Mouse (Mus musculus) embryonic facial prominence, embryonic 15.5 days (tissue): Measurements from ENCODE around the gene Nhlrc1. TPM values are rescaled to one million over a fixed set of nuclear protein-coding genes. Genes with fewer than 3 reads are reported as not detected.
A peak's percentile ranks its signal among the peaks of the same experiment; 100 is the strongest.

Experiments
- ATAC-seq: fragments of 200-750 bp; cut with Nextera tagmentation; 2 replicates; pipeline ENCODE4 v1.8.0; 2017; ENCODE audit warnings: low read depth, moderate TSS enrichment; ENCODE audit not compliant: insufficient number of reproducible peaks, low FRiP score, low TSS enrichment
- H3K27ac ChIP-seq: fragments of 300-500 bp; sonication (generic); replicated peaks from 2 replicates; pipeline ENCODE4 v1.5.1; 2015; ENCODE audit warnings: mild to moderate bottlenecking, inconsistent platforms
- H3K27me3 ChIP-seq: fragments of 300-500 bp; sonication (generic); 2 replicates; pipeline ENCODE4 v1.6.1; 2015; ENCODE audit warnings: inconsistent platforms
- H3K36me3 ChIP-seq: fragments of 300-500 bp; sonication (generic); 2 replicates; pipeline ENCODE4 v1.6.1; 2015; ENCODE audit warnings: mild to moderate bottlenecking, inconsistent platforms
- H3K4me1 ChIP-seq: fragments of 300-500 bp; sonication (generic); 2 replicates; pipeline ENCODE4 v1.6.1; 2015; ENCODE audit warnings: inconsistent platforms
- H3K4me2 ChIP-seq: fragments of 300-500 bp; sonication (generic); replicated peaks from 2 replicates; pipeline ENCODE4 v1.6.1; 2015; ENCODE audit warnings: mild to moderate bottlenecking, inconsistent platforms
- H3K4me3 ChIP-seq: fragments of 300-500 bp; sonication (generic); replicated peaks from 2 replicates; pipeline ENCODE4 v1.5.1; 2015; ENCODE audit warnings: mild to moderate bottlenecking, inconsistent platforms
- H3K9ac ChIP-seq: fragments of 300-500 bp; sonication (generic); 2 replicates; pipeline ENCODE4 v1.6.1; 2015; ENCODE audit warnings: inconsistent platforms
- H3K9me3 ChIP-seq: fragments of 300-500 bp; sonication (generic); replicated peaks from 2 replicates; pipeline ENCODE4 v1.6.1; 2016; ENCODE audit warnings: inconsistent platforms
- WGBS: fragments of 180-500 bp; shearing (Covaris S2); methylation state at CpG from one replicate; pipeline ENCODE4 v1.1.7; 2015; 5-methylcytosine and 5-hydroxymethylcytosine counted together
- polyA plus RNA-seq: library from polyadenylated mRNA; unstranded; fragments of >200 nt; fragmentation: Nextera tagmentation; extraction: Ambion mirVana; gene quantifications from 2 replicates; pipeline ENCODE4 v1.2.1, GENCODE M21; 2015

The Nhlrc1 gene
- polyA plus RNA-seq, 1 experiment from 2014 or later, result 5.9 TPM

DNA sequence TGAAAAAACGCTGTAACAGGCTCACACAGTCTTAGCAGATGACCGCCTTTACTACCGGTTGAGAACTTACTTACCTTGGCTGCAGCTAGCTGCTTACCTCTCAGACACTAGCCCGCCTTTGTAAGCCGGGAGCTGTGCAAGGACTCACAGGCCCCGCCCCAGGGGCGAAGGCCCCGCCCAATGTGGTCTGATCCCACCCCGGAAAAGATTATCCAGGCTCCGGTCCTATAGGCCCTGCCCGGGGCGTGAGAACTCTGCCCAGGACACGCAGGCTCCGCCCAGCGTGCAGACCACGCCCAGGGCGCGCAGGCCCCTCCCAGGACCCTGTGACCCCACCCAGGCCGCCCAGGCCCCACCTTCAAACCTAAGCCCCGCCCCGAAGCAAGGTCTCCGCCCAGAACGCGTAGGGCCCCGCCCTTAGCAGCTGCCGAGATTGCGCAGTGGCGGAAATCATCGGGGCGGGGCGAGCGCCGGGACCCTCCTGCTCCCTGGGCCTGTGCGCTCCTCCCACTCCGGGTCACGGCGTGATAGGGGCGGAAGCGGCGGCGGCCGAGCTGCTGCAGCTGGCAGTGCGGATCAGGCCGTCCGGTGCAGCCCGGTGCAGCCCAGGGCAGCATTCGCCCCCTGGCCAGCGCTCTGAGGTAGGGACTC lies 28.5 kb upstream of the Nhlrc1 start, which contains the start of gene Kdm1b:
Gene Kdm1b, plus strand, starts transcription at position 470 of the 651 bp plus-strand sequence.
- Histone ChIP-seq H3K36me3 (no peaks in the 10 kb centered on the region), H3K4me2 (peak within 1 kb of the TSS; percentile 99), H3K4me1 (peaks cover 13% of the 10 kb centered on the region), H3K4me3 (peak within 1 kb of the TSS; percentile 88), H3K27ac (peak within 1 kb of the TSS; percentile 80), H3K27me3 (no peaks in the 10 kb centered on the region), H3K9ac (peak within 1 kb of the TSS; percentile 52), H3K9me3 (no peaks in the 10 kb centered on the region)
- under 1% methylated on average over 48 of the region's 48 CpGs for WGBS
- peak; percentile 96 for ATAC-seq

DNA sequence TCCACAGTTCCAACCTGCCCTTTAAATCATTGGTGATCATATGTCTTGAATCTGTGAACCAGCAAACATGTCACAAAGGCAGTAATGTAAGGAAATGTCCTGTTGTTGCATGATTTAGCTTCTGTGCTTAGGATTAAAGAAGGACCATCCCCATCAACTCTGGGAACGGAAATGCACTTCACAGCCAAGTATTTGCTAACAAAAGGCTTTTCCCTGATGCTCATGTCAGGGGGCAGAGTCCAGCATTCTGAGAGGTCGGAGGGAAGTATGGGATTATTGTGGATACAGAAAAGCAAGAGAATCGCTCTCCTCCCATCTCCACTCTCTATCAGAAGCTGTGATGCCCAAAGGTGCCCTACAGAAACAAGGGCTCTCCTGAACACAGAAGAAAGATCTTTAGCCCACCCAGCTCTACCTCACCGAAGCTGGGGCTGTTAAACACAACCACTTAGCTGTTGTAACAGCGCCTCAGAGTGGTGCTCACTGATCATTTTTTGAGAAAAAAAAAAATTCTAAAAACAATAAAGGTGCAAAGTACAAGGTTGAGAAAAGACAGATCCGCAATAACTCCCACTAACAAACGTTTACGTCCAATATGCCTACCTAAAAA lies 27.5 kb upstream of the Nhlrc1 start:
- H3K9me3 ChIP-seq, result no peaks in the 10 kb centered on the region
- peak overlapping the region; percentile 88; the same call in 1 of the 2 replicates for H3K4me3 ChIP-seq
- WGBS, result 58% methylated on average over 8 of the region's 8 CpGs
- H3K27me3 ChIP-seq, result no peaks in the 10 kb centered on the region
- H3K9ac ChIP-seq, result no peak overlapping the region
- H3K27ac ChIP-seq, result peak overlapping the region; percentile 48; the same call in 1 of the 2 replicates
- no peaks in the 10 kb centered on the region for H3K36me3 ChIP-seq
- H3K4me2 ChIP-seq, result peak overlapping the region; percentile 99
- ATAC-seq, result no peak
- H3K4me1 ChIP-seq, result peaks cover 13% of the 10 kb centered on the region

DNA sequence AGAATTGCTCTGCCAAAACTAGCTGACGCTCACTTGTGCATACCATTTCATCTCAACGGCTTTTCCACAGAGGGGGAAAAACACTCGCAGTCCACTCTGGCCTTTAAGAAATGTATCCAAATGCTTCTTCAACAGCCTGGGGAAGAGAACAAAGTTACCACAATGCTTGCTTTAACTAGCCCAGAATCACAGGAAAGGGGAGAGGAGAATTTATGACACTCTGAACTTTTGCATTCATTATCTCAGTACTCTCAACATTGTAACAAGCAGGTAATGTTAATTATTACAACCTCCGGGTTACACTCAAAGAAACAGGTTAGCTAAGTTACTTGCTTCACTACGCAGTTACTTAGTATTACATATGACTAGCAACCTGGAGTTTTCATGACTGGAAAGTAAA lies 25.4 kb upstream of the Nhlrc1 start:
- H3K9ac ChIP-seq, result no peak overlapping the region
- ATAC-seq, result no peak
- no peaks in the 10 kb centered on the region for H3K27me3 ChIP-seq
- no peak overlapping the region for H3K27ac ChIP-seq
- 89% methylated on average over 5 of the region's 5 CpGs for WGBS
- H3K4me2 ChIP-seq, result no peak overlapping the region
- H3K4me1 ChIP-seq, result peaks cover 13% of the 10 kb centered on the region
- no peaks in the 10 kb centered on the region for H3K9me3 ChIP-seq
- no peaks in the 10 kb centered on the region for H3K36me3 ChIP-seq
- H3K4me3 ChIP-seq, result no peak overlapping the region

DNA sequence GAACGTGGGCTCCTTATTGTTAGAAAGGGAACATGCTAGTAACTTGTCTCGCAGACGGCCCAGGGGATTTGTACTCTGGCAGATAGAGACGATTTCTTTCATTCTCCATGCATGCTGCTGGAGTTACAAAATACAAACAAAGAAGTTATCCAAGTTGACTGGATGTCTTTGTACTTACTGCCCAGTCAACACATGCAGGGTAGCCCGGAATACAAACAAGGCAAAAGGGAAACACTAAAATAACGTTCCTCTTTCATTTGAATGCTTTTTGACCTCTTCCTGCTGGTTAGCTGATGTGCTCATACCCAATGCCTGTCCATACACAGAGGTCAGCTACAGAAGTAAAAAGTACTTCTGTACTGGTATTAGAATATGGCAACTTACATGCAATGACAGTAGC lies 23.3 kb upstream of the Nhlrc1 start:
- 0 out of 2 replicates have a peak, but pooled peaks cover 3% of the 10 kb centered on the region for H3K4me1 ChIP-seq
- no peak overlapping the region for H3K27ac ChIP-seq
- no peak overlapping the region for H3K9ac ChIP-seq
- ATAC-seq, result no peak
- no peaks in the 10 kb centered on the region for H3K9me3 ChIP-seq
- H3K4me2 ChIP-seq, result no peak overlapping the region
- 76% methylated on average over 6 of the region's 6 CpGs for WGBS
- H3K27me3 ChIP-seq, result no peaks in the 10 kb centered on the region
- no peaks in the 10 kb centered on the region for H3K36me3 ChIP-seq
- H3K4me3 ChIP-seq, result no peak overlapping the region

DNA sequence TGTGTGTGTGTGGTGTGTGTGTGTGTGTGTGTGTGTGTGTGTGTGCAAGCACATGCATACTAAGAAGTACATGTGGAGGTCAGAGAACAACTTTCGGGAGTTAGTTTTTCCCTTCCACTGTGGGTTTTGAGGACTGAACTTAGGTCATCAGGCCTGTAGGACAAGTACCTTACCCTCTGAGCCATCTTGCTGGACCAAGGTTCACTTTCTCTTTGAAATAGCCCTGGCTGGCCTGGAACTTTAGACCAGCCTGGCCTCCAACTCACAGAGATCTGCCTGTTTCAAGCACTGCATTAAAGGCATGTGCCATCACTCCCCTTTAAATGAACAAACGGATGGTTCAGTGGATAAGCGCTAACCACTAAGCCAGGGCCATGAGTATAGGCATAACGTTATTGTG lies 19.0 kb upstream of the Nhlrc1 start:
- ATAC-seq, result no peak
- no peaks in the 10 kb centered on the region for H3K4me1 ChIP-seq
- no peaks in the 10 kb centered on the region; the same call in 1 of the 2 replicates for H3K36me3 ChIP-seq
- 90% methylated on average over 4 of the region's 4 CpGs for WGBS
- H3K4me3 ChIP-seq, result no peak overlapping the region
- no peaks in the 10 kb centered on the region for H3K9me3 ChIP-seq
- no peak overlapping the region for H3K4me2 ChIP-seq
- no peak overlapping the region for H3K27ac ChIP-seq
- H3K9ac ChIP-seq, result no peak overlapping the region
- no peaks in the 10 kb centered on the region for H3K27me3 ChIP-seq

DNA sequence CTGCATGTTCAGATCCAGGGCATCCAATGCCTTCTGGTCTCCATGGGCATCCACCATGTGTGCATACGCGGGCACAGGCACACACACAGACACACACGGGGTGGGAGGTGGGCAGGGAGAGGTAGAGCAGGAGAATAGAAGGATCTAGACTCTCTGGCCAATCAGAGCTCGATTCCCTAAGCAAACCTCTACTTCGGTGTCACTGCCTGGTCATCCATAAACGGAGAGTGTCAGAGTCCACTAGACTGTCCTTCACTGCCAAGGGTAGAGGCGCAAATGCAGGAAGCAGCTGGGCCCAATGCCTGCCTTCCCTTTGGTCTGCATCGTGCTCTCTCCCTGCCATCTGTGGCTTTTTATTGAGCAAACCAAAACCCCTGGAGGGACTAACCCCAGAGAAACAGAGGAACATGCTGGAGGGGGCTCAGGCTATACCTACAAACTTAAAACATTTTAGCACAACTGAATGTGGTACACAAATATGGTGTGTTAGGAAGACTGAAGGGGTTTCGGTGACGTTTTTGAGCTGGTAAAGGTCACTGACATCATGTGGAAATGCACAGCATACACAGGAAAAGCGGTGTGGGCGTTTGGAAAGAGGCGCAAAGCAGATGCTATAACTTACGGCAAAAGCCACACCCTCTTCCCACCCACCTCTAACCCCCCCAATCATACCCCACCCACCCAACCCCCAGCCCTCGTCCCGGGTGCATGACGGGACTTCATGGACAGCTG lies 15.9 kb upstream of the Nhlrc1 start:
- WGBS, result 82% methylated on average over 17 of the region's 17 CpGs
- Histone ChIP-seq H3K4me3 (no peak overlapping the region), H3K4me1 (no peaks in the 10 kb centered on the region), H3K27me3 (no peaks in the 10 kb centered on the region), H3K27ac (no peak overlapping the region), H3K36me3 (no peaks in the 10 kb centered on the region; the same call in 1 of the 2 replicates), H3K9me3 (no peaks in the 10 kb centered on the region), H3K9ac (no peak overlapping the region), H3K4me2 (no peak overlapping the region)
- no peak for ATAC-seq

DNA sequence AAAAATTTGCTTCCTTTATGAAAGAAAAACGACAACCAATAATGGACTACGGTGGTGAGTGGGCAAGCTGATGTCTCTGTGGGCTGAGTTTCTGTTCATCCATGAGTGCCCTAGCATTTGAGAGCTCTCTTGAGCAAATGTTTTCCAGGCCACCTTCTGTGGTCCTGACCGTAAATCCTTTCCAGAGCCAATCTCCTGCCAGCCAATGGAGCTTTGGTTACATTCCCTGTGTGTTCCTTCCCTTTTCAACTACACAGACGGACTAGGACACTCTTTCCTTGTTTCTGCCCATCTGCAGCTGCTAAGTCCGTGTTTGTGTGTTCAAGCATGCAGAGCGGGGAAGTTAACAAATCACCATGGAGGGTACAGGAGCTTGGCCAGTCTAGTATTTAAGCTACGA lies 6.1 kb upstream of the Nhlrc1 start:
- no peaks in the 10 kb centered on the region for H3K27me3 ChIP-seq
- H3K4me3 ChIP-seq, result no peak overlapping the region
- H3K9ac ChIP-seq, result no peak overlapping the region
- ATAC-seq, result no peak
- no peaks in the 10 kb centered on the region for H3K4me1 ChIP-seq
- no peaks in the 10 kb centered on the region for H3K36me3 ChIP-seq
- 58% methylated on average over 7 of the region's 7 CpGs for WGBS
- no peaks in the 10 kb centered on the region for H3K9me3 ChIP-seq
- H3K27ac ChIP-seq, result no peak overlapping the region
- no peak overlapping the region for H3K4me2 ChIP-seq

DNA sequence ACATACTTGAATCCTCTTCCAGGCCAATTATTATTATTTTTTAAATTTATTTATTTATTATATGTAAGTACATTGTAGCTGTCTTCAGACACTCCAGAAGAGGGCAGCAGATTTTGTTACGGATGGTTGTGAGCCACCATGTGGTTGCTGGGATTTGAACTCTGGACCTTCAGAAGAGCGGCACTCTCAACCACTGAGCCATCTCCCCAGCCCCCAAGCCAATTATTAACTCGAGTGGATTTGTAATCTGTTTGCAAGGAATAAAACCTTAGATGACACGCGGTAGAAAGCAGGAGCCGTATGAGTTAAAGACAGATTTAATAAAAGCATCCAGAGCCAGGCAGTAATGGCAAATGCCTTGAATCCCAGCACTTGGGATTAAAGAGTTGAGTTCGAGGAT lies 5.1 kb upstream of the Nhlrc1 start:
- Histone ChIP-seq H3K4me2 (no peak overlapping the region), H3K27ac (no peak overlapping the region), H3K4me1 (peaks cover 1% of the 10 kb centered on the region; the same call in 1 of the 2 replicates), H3K4me3 (no peak overlapping the region), H3K9me3 (no peaks in the 10 kb centered on the region), H3K9ac (no peak overlapping the region), H3K27me3 (no peaks in the 10 kb centered on the region), H3K36me3 (no peaks in the 10 kb centered on the region)
- no peak for ATAC-seq
- WGBS, result 86% methylated on average over 7 of the region's 7 CpGs

DNA sequence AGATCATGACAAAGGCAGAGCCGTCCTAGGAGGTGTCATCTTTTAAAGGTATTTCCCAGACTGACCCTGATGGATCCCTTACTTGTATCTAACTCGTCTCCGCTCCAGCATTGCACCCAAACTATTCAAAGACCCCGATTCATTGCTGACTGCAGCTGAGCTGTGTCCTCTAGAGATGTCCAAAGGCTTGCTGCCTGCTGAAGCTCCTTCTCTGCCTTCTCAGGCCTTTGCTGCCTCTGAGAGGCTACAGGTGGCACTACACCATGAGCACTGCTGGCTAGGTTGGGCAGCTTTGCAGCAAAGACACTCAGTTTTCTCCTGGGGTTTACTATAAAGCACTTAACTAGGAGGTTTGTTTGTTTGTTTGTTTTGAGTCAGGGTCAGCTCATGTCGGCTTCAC lies 2.6 kb upstream of the Nhlrc1 start:
- WGBS, result 39% methylated on average over 5 of the region's 5 CpGs
- no peaks in the 10 kb centered on the region for H3K9me3 ChIP-seq
- no peak overlapping the region for H3K4me2 ChIP-seq
- no peak overlapping the region for H3K9ac ChIP-seq
- H3K27me3 ChIP-seq, result no peaks in the 10 kb centered on the region
- no peaks in the 10 kb centered on the region for H3K36me3 ChIP-seq
- no peak overlapping the region for H3K27ac ChIP-seq
- ATAC-seq, result no peak
- H3K4me1 ChIP-seq, result peaks cover 11% of the 10 kb centered on the region; the same call in 1 of the 2 replicates
- H3K4me3 ChIP-seq, result no peak overlapping the region

DNA sequence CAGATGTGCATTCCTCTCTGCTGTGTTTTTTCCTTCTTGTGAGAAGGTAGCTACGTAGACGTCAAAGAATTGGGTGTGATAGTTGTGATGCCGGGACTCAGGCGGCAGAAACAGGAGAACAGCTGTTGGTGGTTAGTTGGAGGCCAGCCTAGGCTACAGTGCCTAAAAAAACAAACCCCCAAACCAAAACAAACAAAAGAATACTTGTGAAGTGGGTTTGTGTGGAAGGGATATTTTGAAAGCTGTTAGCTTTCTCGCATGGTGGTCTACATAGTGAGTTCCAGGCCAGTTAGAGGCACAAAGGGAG lies 498 bp upstream of the Nhlrc1 start:
- Histone ChIP-seq H3K9ac (no peak overlapping the region), H3K36me3 (no peaks in the 10 kb centered on the region), H3K4me3 (peak overlapping the region; percentile 65), H3K4me1 (peaks cover 11% of the 10 kb centered on the region; the same call in 1 of the 2 replicates), H3K27ac (no peak overlapping the region), H3K4me2 (peak overlapping the region; percentile 100), H3K27me3 (no peaks in the 10 kb centered on the region), H3K9me3 (peaks cover 9% of the 10 kb centered on the region; the same call in 1 of the 2 replicates)
- ATAC-seq, result no peak
- WGBS, result 27% methylated on average over 5 of the region's 5 CpGs

DNA sequence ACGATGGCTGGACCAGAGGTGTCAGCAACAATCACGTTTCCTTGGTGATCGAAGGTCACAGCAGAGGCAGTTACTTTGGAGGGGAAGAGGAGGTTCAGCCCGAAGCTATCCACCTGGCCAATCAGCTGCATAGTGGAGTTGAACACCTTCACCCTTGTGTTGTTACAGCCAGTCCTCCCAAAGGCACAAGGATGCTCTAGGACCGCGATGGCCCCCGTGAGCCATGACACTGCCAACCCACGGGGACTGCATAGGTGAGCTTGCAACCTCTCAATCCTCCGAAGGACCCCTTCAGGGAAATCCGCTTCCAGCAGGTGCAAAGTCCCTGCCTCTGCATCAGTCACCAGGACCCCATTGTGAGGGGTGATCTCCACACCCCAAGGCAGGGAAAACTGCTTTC lies 910 bp downstream of the Nhlrc1 start:
- ATAC-seq, result no peak
- no peaks in the 10 kb centered on the region for H3K36me3 ChIP-seq
- no peak overlapping the region for H3K27ac ChIP-seq
- no peaks in the 10 kb centered on the region for H3K27me3 ChIP-seq
- H3K4me2 ChIP-seq, result peak overlapping the region; percentile 100
- H3K9me3 ChIP-seq, result peaks cover 13% of the 10 kb centered on the region; the same call in 1 of the 2 replicates
- peak overlapping the region; percentile 65 for H3K4me3 ChIP-seq
- H3K9ac ChIP-seq, result peak overlapping the region; percentile 31
- peaks cover 11% of the 10 kb centered on the region; the same call in 1 of the 2 replicates for H3K4me1 ChIP-seq
- 65% methylated on average over 10 of the region's 10 CpGs for WGBS
